Mouse (Mus musculus) fibroblast of lung, adult 2 months (primary cell): ENCODE data around the gene Prkcb.

ENCODE experiments used
- DNase-seq: peaks from one replicate; pipeline ENCODE4 v3.0.0-alpha.2; 2011; ENCODE audit warnings: low read depth

Gene Prkcb

GRCm38 (mm10) chr7:122520850-122521638 is 232.5 kb downstream of the Prkcb start:
- no peak for DNase-seq

- no peak for DNase-seq
Observed at GRCm38 (mm10) chr7:122528201-122528600, 239.7 kb downstream of the Prkcb start.

DNA sequence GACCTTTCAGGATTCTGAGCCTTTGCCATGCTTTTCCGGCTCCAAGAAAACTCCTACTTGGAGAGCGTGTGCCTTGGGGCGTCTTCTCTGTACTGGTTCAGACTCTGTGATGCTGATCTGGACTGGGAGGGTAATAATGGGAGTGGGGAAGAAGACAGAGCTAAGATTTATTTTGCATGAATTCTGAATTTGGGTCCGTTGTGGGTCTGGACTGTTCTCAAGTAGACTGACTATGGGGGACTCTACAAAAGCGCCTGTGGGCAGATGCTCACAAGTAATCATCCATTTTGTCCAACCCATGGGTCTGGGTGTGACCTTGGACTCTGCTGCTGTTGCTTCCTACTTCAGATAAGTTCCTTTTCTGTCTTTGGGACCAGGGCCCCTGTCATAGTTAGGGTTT is 240.1 kb downstream of the Prkcb start:
- DNase-seq, result no peak

DNA sequence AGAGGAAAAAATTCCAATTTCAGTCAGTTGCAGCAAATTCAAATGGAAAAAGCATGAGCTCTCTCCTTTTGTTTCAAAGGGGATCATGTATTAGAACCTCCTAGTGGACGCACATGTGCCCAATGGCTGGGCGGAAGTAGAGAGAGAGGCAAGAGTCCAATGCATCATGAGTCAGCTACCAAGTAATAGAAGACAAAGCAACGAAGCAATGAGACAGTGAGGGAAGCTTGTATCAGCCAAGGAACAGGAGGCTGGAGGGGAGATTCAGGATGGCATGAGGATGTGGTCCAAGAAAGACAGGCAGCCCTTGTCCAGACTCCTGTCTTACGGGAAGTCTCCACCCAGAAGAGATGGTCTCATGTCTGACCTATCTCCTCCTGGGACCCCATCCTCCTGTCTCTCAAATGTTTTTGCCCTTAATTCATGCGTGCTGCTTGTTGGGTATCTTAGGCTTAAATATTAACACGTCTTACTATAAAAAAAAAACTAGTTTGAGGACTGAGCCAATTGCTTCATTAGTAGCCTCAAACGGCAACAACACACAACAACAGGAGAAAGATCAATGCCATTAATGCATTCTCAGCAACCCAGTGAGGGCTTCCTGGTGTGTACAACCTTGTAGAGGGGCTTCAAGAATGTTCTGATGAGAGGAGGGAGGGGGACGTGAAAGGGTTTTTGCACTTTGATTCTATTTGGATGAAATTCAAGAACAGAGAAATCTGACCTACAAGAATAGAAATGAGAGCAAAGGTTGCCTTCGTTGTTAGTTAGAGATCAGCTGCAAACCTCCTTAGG is 245.2 kb downstream of the Prkcb start:
- no peak for DNase-seq

DNA sequence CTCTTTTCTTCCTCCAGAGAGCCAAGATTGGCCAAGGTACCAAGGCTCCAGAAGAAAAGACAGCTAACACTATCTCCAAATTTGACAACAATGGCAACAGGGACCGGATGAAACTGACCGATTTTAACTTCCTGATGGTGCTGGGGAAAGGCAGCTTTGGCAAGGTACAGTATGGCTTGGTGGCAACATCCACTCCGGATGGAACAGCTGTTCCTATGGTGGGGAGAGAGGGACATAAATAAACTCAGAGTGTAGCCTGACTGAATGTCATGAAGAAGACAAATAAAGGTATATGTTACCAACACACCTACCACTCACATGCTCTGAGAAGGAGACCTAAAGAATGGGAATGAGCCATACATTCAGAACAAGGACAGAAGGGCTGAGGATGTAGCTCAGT is 256.1 kb downstream of the Prkcb start:
- DNase-seq, result no peak

DNA sequence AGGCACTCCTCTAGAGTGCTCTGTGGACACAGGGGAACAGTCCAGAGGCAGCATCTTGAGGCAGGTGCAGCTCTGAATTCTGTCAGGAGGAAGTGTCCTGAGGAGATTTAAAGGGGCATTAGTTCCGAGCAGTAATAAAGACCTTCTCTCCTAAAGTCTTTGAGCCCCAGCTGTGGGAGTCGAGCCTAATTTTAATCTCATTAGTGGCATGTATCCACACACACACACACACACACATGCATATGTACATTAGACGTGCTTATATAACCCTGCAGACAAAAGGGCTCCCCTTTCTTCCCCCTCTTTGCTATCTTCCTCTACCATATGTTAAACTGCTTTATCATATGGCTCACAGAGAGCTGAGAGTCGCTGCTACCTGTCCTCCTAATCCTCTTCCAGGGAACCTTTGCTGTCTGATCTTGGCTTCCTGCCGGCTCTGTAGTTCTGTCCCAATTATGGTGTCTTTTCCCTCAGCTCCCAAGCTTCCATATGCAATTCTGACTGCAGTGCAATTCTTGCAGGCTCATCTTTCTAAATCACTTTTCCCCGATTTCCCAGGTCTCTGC is 268.1 kb downstream of the Prkcb start:
- no peak for DNase-seq

DNA sequence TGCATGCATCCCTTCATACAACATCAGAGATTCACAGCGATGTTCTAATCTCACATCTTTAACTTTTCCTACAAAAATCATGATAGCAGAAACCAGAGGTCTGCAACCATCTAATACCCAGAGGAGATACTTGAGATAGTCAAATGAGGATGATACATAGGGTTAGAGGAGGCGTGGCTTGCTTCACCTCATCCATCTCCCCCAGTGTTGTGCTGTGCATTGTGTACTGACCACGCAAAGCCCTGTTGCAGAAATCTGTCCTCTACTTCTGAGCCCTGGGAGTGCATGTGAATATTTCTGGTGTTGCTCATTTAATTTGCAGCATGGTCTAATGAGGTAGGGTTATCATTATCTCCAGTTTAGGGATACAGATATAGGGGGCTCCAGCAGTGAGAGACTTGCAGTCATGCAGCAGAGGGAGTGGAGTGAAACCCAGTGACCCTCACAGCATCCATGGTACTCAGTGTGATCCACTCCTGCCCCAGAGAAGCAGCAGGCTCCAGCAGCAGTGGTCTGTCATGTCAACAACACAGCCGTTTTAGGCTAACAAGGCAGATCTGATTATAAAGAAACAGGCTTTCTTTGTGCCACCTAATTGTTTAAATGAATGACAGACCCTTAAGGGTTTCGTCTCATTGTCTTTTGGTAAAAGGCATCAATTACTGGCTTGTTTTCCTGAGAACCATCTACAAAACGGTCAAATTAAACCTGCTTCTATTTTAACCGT is 269.7 kb downstream of the Prkcb start:
- DNase-seq, result no peak

DNA sequence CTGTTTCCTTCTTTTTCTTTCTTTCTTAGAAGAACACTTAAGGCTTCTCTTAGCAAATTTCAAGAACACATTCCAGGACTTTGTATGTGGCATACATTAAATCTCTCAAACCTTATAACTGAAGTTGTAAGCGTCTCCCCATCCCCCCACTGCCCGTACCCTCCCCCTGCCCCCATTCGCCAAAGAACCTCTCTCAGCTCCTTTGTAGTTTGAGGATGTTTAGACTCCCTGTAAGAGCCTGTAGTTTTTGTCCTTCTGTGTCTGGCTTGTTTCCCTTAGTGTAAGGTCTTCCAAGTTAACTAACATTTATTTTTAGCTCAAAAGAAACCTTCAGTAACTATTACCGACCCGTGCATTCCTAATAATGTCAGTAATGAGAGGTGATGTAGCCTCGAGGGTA is 270.4 kb downstream of the Prkcb start:
- no peak for DNase-seq

DNA sequence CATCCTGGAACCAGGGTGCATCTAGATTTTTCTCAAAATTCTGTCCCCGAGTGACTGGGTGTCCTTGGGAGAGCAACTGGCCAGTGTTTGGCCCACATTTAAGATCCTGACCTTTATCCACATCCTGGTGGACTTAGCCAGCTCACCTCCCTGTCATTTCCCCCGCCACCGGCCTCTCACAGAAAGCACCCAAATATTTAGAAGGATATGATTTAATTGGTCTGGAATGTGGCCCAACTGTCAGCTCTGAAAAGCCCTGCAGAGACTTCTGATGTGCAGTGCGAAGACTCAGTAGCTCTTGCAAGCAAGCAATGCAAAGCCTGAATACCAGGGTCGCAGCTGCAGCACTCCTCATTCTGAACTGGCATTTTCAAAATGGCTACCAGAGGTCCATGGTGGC is 274.0 kb downstream of the Prkcb start:
- DNase-seq, result no peak

DNA sequence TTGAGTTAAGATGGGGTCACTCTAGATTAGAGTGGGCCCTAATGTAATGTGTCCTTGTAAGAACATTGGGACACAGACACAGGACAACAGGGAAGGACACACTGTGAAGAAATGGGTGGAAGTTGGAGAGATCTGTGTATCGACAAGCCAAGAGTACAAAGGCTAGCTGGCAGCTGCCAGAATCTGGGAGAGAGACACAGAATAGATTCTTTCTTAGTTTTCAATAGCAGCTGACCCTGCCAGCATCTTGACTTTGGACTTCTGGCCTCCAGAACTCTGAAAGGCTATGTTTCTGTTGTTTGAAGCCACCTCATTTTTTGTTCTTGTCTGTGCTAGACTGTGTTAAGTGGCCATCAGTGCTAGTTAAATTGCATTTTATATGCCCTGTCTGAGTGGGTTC is 276.8 kb downstream of the Prkcb start:
- no peak for DNase-seq

DNA sequence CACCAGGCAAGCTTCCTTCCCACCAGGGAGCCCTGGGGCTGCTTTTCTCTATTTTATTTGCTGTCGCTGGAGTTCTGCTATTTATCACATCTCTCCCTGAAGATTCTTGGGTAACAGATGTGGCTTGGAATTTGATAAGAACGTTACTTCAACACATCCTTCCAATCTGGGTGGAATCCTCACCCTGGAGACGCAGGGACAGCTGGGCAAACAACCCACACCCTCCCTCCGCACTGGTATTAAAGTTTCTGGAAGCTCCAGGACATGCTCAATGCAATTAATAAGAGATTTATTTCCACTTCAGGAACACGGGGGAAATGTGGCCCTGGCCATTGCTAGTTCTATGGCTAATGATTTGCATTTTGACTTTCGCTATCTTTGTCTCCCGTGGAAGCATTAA is 277.5 kb downstream of the Prkcb start:
- DNase-seq, result no peak

- DNase-seq, result no peak
Observed at GRCm38 (mm10) chr7:122568787-122569186, 280.2 kb downstream of the Prkcb start.

DNA sequence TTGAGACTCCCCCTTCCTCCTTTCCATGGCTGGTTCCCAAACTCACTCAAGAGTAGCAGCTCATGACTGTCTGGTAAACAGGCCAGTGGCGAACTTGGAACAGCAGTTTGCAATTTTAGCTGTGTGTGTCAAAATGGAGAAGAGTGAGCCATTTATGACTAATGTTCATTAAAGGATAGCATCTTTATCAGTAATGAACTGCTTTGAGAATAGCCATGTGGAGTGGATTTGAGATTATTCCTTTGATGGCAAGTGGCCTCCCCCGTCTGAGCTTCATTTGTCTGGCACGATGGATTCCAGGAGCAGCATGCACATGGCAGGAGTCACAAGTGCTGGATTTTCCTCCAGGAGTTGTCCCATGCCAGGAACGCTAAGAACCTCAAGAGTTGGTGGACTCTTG is 281.9 kb downstream of the Prkcb start:
- DNase-seq, result no peak

- no peak for DNase-seq
Observed at GRCm38 (mm10) chr7:122573101-122573635, 284.6 kb downstream of the Prkcb start.

DNA sequence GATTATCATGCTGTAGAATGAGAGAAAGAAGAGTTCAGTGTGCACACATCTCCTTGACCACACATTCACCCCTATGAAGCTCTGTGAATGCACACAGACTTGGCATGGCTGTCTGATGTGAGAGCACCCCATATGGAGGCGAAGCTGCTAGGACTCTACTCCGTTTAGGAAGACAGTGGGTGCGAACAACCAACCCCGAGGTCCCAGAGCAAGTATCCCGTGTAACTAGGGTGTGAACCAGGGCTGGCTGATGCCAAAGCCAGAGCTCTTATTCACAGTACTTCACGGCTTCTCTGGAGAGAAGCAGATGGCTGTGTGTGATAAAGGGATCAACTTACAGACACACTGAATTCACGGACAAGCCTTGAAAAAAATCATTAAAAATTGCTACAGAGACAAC is 285.9 kb downstream of the Prkcb start:
- no peak for DNase-seq

DNA sequence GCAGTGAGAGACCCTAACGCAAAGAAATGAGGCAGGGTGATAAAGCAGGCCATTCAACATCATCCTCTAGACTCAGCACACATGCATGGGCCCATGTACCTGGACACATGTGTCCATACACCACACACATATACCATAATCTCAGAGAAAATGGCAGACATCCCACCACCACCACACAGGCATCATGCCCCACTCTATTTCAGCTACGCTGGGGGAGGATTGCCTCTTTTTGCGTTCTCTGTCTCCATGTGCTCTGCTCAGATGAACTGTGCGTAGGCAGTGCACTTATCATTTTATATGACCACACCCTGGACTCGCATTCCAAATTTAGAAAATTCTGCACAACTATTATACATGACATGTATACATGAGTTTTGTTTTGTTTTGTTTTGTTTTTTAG is 286.5 kb downstream of the Prkcb start:
- DNase-seq, result no peak

DNA sequence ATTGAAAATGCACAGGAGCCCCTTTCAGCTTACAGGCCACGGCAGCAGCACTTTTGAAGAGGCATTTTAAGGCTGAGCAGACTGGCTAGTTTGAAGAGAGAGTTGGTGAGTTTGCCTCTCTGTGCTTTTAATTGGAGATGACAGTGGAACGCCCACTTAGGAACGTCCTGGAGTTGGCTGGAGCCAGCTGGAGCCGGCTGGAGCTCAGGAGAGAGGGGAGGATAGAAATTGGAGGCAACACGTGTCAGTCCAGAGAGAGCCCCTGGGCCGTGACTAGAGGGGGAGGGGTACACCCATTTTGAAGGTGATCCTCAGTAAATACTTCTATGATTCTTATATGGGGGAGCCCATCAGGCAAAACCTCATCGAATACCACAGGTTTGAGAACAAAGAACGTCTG is 287.0 kb downstream of the Prkcb start:
- no peak for DNase-seq

- DNase-seq, result no peak
Observed at GRCm38 (mm10) chr7:122577571-122577970, 289.0 kb downstream of the Prkcb start.

DNA sequence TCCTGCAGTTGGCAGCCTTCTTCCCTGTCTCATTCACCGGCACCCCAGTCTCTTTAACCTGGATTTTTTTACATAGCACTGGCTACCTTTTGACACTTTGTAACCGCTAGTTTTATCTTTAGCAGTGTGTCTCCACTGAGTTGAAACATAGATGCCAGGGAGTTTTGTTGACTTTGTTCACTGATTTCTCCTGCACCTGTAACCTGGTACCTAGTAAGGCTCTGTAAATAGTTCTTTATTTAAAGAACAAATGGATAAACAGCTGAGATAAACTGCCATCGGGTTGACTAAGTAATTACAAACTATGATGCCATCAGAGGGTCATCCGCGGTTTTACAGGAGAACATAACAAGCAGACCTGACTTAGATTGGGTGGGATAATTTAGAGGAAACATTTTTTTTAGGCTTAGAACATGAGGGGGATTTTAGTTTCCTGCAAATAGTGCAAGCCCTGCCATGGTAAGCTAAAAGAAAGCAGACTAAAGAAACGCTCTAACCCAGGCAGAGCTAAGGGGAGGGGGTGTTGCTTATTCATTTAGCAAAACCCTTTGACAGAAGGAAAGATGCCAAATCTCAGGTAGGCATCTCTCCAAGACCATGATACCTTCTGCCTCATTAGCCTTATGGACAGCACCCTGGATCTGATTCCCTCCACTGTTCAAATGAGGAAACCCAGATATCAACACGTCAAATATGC is 291.1 kb downstream of the Prkcb start:
- no peak for DNase-seq

DNA sequence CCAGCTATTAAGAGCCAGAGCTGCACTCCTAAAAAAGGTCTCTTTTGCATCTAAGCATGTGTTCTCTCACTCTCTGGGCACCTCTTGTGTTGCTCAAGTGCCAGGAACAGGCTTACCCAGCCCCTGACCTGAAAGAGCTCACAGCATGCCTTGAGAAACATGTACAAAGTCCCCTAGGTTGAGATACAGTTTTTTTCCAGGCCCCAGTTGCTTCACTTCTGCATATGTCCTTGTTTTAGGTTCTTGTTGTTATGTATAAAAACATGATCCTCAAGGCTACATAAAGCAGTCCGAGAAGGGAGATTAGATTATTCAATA is 291.6 kb downstream of the Prkcb start:
- no peak for DNase-seq

- no peak for DNase-seq
Observed at GRCm38 (mm10) chr7:122584421-122585151, 296.0 kb downstream of the Prkcb start.
